8 mouse cellular contexts compared by ENCODE assay signal in genomic region chr2:104493021-104493950, GRCm38 (mm10). TPM values are rescaled to one million over a fixed set of nuclear protein-coding genes. Genes with fewer than 3 reads are reported as not detected.
DNase-seq lines count a peak whose midpoint lies in the region; ATAC-seq and TF ChIP-seq lines count a peak whose summit lies in the region.

No protein-coding gene starts in this region.

- no peaks in the 10 kb centered on the region for H3K36me3 ChIP-seq in embryonic facial prominence, embryonic 12.5 days
- H3K36me3 ChIP-seq in kidney, adult 2 months (ENCODE audit: control insufficient read depth, insufficient read depth, low read length), result no peaks in the 10 kb centered on the region
- H3K36me3 ChIP-seq in limb, embryonic 11.5 days (ENCODE audit: control insufficient read depth, insufficient read depth, low read length), result no peaks in the 10 kb centered on the region
- no peaks in the 10 kb centered on the region for H3K36me3 ChIP-seq in midbrain, embryonic 13.5 days

- ATAC-seq in embryonic facial prominence, embryonic 12.5 days (ENCODE audit: insufficient number of reproducible peaks, insufficient read depth, low FRiP score, low TSS enrichment), result peak; percentile 65
- peak; percentile 65 for ATAC-seq in limb, embryonic 11.5 days (ENCODE audit: insufficient number of reproducible peaks, low FRiP score, low TSS enrichment, low read depth)
- peak; percentile 86 for ATAC-seq in midbrain, embryonic 13.5 days

- TF ChIP-seq POLR2A in kidney, adult 2 months (IDR thresholded peaks at IDR 0.05; ENCODE audit: low read depth, low read length), result no peak

- peaks cover 12% of the 10 kb centered on the region for H3K4me1 ChIP-seq in embryonic facial prominence, embryonic 12.5 days
- H3K4me1 ChIP-seq in kidney, adult 2 months (ENCODE audit: control insufficient read depth, insufficient read depth, low read length), result peaks cover 3% of the 10 kb centered on the region
- no peaks in the 10 kb centered on the region for H3K4me1 ChIP-seq in limb, embryonic 11.5 days (ENCODE audit: control insufficient read depth, insufficient read depth, low read length)
- peaks cover 20% of the 10 kb centered on the region for H3K4me1 ChIP-seq in midbrain, embryonic 13.5 days (replicated peaks)

- no peak for TF ChIP-seq CTCF in kidney, adult 2 months (conservative IDR thresholded peaks at IDR 0.05; ENCODE audit: insufficient read depth, insufficient read length, low read depth, low read length)

- WGBS in embryonic facial prominence, embryonic 12.5 days, result under 1% methylated on average over 99 of the region's 99 CpGs
- WGBS in kidney, adult 2 months, result under 1% methylated on average over 99 of the region's 99 CpGs
- under 1% methylated on average over 95 of the region's 99 CpGs for WGBS in limb, embryonic 11.5 days
- under 1% methylated on average over 89 of the region's 99 CpGs for WGBS in midbrain, embryonic 13.5 days

- no peaks in the 10 kb centered on the region for H3K27me3 ChIP-seq in embryonic facial prominence, embryonic 12.5 days
- no peaks in the 10 kb centered on the region for H3K27me3 ChIP-seq in kidney, adult 2 months (replicated peaks; ENCODE audit: control insufficient read depth, insufficient read depth, low read length)
- H3K27me3 ChIP-seq in limb, embryonic 11.5 days (ENCODE audit: control insufficient read depth, insufficient read depth, low read length), result no peaks in the 10 kb centered on the region
- H3K27me3 ChIP-seq in midbrain, embryonic 13.5 days, result 0 out of 2 replicates have a peak, but pooled peaks cover 4% of the 10 kb centered on the region

- peak overlapping the region; percentile 83 for H3K4me3 ChIP-seq in embryonic facial prominence, embryonic 12.5 days
- peak overlapping the region; percentile 96 for H3K4me3 ChIP-seq in kidney, adult 2 months (ENCODE audit: insufficient read depth, low read depth, low read length)
- H3K4me3 ChIP-seq in limb, embryonic 11.5 days (ENCODE audit: low read depth, low read length), result peak overlapping the region; percentile 62
- H3K4me3 ChIP-seq in midbrain, embryonic 13.5 days (replicated peaks), result peak overlapping the region; percentile 92

- peak overlapping the region; percentile 99 for H3K27ac ChIP-seq in embryonic facial prominence, embryonic 12.5 days
- H3K27ac ChIP-seq in kidney, adult 2 months (ENCODE audit: insufficient read depth, low read depth, low read length), result peak overlapping the region; percentile 97
- H3K27ac ChIP-seq in limb, embryonic 11.5 days (replicated peaks; ENCODE audit: low read depth, low read length), result peak overlapping the region; percentile 96
- peak overlapping the region; percentile 100 for H3K27ac ChIP-seq in midbrain, embryonic 13.5 days

- peak overlapping the region; percentile 75 for H3K4me2 ChIP-seq in embryonic facial prominence, embryonic 12.5 days (replicated peaks)
- H3K4me2 ChIP-seq in limb, embryonic 11.5 days (ENCODE audit: low read depth, severe bottlenecking), result peak overlapping the region; percentile 73
- H3K4me2 ChIP-seq in midbrain, embryonic 13.5 days (replicated peaks), result peak overlapping the region; percentile 75

- peak; percentile 78 for DNase-seq in 3T3-L1 (ENCODE audit: low read depth, low spot score)
- peak; percentile 81 for DNase-seq in adrenal gland, postnatal 25 days
- peak; percentile 99 for DNase-seq in heart, adult 11 months
- peak; percentile 87 for DNase-seq in kidney, adult 2 months
- DNase-seq in limb, embryonic 11.5 days (ENCODE audit: low spot score), result peak; percentile 83
- peak; percentile 68 to 78 for DNase-seq in spleen, adult 18-20 months

- H3K9ac ChIP-seq in embryonic facial prominence, embryonic 12.5 days, result peak overlapping the region; percentile 97
- H3K9ac ChIP-seq in limb, embryonic 11.5 days (ENCODE audit: low read length), result peak overlapping the region; percentile 97
- peak overlapping the region; percentile 98 for H3K9ac ChIP-seq in midbrain, embryonic 13.5 days (replicated peaks)

- no peaks in the 10 kb centered on the region for H3K9me3 ChIP-seq in embryonic facial prominence, embryonic 12.5 days
- H3K9me3 ChIP-seq in limb, embryonic 11.5 days (ENCODE audit: control insufficient read depth, low read length), result no peaks in the 10 kb centered on the region
- no peaks in the 10 kb centered on the region for H3K9me3 ChIP-seq in midbrain, embryonic 13.5 days

RNA-seq across cellular contexts. Expression of gene Hipk3, which starts 1.0 kb away (rescaled TPM):
- total RNA-seq in adrenal gland, postnatal 25 days (2021), result 139 and 152 TPM in 2 replicates
- polyA plus RNA-seq in embryonic facial prominence, embryonic 12.5 days (2016; fragmentation: Nextera tagmentation; extraction: Ambion mirVana), result 18.0 and 19.7 TPM in 2 replicates
- 34.4 and 37.5 TPM in 2 replicates for polyA plus RNA-seq in kidney, adult 2 months (2012; rRNA removed)
- 13.5 and 14.2 TPM in 2 replicates for polyA plus RNA-seq in limb, embryonic 11.5 days (2014; fragmentation: Nextera tagmentation; extraction: Ambion mirVana)
- 5.0 and 5.7 TPM in 2 replicates for polyA plus RNA-seq in midbrain, embryonic 13.5 days (2015; fragmentation: Nextera tagmentation; extraction: Ambion mirVana)

Comparison
In these comparisons a context has a peak if more than half of its experiments do, and no peak if none do; other contexts are left out.
1. Peak in every context shown above with its lines: DNase-seq, ATAC-seq, H3K4me3 ChIP-seq and H3K27ac ChIP-seq.